Mouse (Mus musculus): ENCODE measurements around the gene Pdzrn4.

DNA sequence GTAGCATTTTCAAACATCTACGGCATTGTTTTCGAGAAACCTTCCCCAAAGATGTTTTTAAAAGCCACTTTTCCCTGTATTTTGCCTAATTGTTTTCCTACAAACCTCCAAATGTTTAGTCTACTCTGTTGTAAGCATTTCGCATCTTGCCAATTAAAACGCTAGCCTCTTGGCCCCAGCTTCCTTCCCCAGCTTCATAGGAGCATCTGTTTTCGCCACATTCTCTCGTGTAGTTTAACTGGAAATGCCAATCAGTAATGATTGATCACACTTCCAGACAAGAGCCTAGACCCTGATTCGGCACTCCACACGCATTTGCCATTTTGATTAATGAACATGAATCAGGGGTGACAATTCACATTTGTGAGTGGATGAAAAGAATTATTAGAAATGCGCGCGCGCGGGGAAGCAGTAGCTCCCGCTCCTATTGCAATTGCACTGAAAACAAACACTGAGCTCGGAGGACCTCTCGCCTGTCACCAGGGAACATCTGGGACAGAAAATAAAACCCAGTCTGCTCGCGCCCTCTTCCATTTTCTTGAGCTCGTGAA lies 45.0 kb downstream of the Pdzrn4 start:
- no peak for TF ChIP-seq CTCF (IDR thresholded peaks at IDR 0.05; ENCODE audit: borderline replicate concordance, insufficient read depth, low read depth, low read length)
- no peak for TF ChIP-seq POLR2A (IDR thresholded peaks at IDR 0.05; ENCODE audit: borderline replicate concordance, insufficient read depth, low read length)

Measured in cerebellum, adult 2 months (tissue).